Mouse (Mus musculus) CH12F3 (cell line): Measurements from ENCODE around the gene Clba1.

Experiments used
- in situ Hi-C: fragments of 300-500 bp; cut with MboI; formaldehyde crosslinking; loops from 2 replicates; pipeline ENCODE4 v1.14.3; 2020; ENCODE audit warnings: low sequenced_read_pairs

The Clba1 gene

GRCm38 (mm10) chr12:112808587-112809364 lies at the start of gene Clba1:
Gene Clba1 (plus strand): TSS chr12:112808937.
- in situ Hi-C loops, result no loop called here

GRCm38 (mm10) chr12:112759471-112759870 lies 49.3 kb upstream of the Clba1 start:
- in situ Hi-C loops, result no loop called here

- in situ Hi-C loops, result no loop called here
Observed at GRCm38 (mm10) chr12:112760154-112760926, 48.4 kb upstream of the Clba1 start, which contains the start of gene Pld4. Gene Pld4 (plus strand): TSS chr12:112760655.

GRCm38 (mm10) chr12:112761411-112761810 lies 47.3 kb upstream of the Clba1 start:
- in situ Hi-C loops, result no loop called here

- in situ Hi-C loops, result no loop called here
Observed at GRCm38 (mm10) chr12:112762018-112762417, 46.7 kb upstream of the Clba1 start.

- in situ Hi-C loops, result no loop called here
Observed at GRCm38 (mm10) chr12:112763176-112763575, 45.6 kb upstream of the Clba1 start.

GRCm38 (mm10) chr12:112764141-112764540 lies 44.6 kb upstream of the Clba1 start:
- in situ Hi-C loops, result no loop called here

GRCm38 (mm10) chr12:112764991-112765390 lies 43.7 kb upstream of the Clba1 start:
- in situ Hi-C loops, result no loop called here

GRCm38 (mm10) chr12:112766586-112766985 lies 42.2 kb upstream of the Clba1 start:
- in situ Hi-C loops, result no loop called here

GRCm38 (mm10) chr12:112767036-112767890 lies 41.5 kb upstream of the Clba1 start:
- in situ Hi-C loops, result no loop called here

GRCm38 (mm10) chr12:112768166-112768565 lies 40.6 kb upstream of the Clba1 start:
- in situ Hi-C loops, result no loop called here

- in situ Hi-C loops, result no loop called here
Observed at GRCm38 (mm10) chr12:112769031-112769430, 39.7 kb upstream of the Clba1 start.

- in situ Hi-C loops, result no loop called here
Observed at GRCm38 (mm10) chr12:112769751-112770150, 39.0 kb upstream of the Clba1 start.

- in situ Hi-C loops, result no loop called here
Observed at GRCm38 (mm10) chr12:112770396-112770795, 38.3 kb upstream of the Clba1 start.

- in situ Hi-C loops, result no loop called here
Observed at GRCm38 (mm10) chr12:112772306-112772705, 36.4 kb upstream of the Clba1 start.

- in situ Hi-C loops, result no loop called here
Observed at GRCm38 (mm10) chr12:112773366-112773765, 35.4 kb upstream of the Clba1 start.

- in situ Hi-C loops, result no loop called here
Observed at GRCm38 (mm10) chr12:112774026-112774425, 34.7 kb upstream of the Clba1 start.

GRCm38 (mm10) chr12:112774481-112774880 lies 34.3 kb upstream of the Clba1 start:
- in situ Hi-C loops, result no loop called here

GRCm38 (mm10) chr12:112791026-112791425 lies 17.7 kb upstream of the Clba1 start:
- in situ Hi-C loops, result no loop called here

GRCm38 (mm10) chr12:112793601-112794355 lies 15.0 kb upstream of the Clba1 start:
- in situ Hi-C loops, result no loop called here
